Mouse (Mus musculus): ENCODE data around the gene Adamts4. TPM values are rescaled to one million over a fixed set of nuclear protein-coding genes. Genes with fewer than 3 reads are reported as not detected.

Adamts4 gene
- polyA plus RNA-seq, 1 experiment from 2014 or later: 5.2 TPM

DNA sequence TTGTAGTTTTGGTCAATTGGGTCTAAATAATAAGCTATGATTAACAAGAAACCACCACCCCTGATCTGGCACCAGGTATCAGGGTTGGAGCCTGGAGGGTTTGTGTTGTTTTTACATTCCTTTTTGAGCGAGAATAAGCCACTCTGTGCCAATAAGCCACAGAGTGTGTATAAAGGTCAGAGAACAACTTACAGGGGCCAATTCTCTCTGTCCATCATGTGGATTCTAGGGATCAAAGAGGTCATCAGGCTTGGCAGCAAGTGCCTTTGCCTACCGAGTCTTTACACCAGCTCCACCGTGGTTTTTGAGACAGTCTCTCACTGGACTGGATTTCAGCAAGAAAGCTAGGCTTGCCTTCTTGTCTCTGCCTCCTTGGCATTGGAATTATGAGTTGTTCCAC, 37.4 kb upstream of the Adamts4 start:
- WGBS: 49% methylated on average over 3 of the region's 3 CpGs
- ATAC-seq (replicated peaks; ENCODE audit: low FRiP score, low read depth): no peak
- Histone ChIP-seq H3K36me3 (ENCODE audit: insufficient read depth, low read length) (no peaks in the 10 kb centered on the region), H3K27ac (no peak overlapping the region), H3K4me3 (replicated peaks; ENCODE audit: low read depth, low read length) (no peak overlapping the region), H3K27me3 (ENCODE audit: insufficient read depth, low read length) (no peaks in the 10 kb centered on the region), H3K4me1 (replicated peaks; ENCODE audit: insufficient read depth, low read length) (no peaks in the 10 kb centered on the region), H3K9me3 (replicated peaks; ENCODE audit: low read length) (no peaks in the 10 kb centered on the region), H3K9ac (ENCODE audit: low read depth, low read length) (no peak overlapping the region), H3K4me2 (ENCODE audit: low read length) (no peak overlapping the region)
- no peak for DNase-seq (ENCODE audit: low spot score)
- no peak for TF ChIP-seq CTCF (IDR thresholded peaks at IDR 0.05; ENCODE audit: low read depth)

DNA sequence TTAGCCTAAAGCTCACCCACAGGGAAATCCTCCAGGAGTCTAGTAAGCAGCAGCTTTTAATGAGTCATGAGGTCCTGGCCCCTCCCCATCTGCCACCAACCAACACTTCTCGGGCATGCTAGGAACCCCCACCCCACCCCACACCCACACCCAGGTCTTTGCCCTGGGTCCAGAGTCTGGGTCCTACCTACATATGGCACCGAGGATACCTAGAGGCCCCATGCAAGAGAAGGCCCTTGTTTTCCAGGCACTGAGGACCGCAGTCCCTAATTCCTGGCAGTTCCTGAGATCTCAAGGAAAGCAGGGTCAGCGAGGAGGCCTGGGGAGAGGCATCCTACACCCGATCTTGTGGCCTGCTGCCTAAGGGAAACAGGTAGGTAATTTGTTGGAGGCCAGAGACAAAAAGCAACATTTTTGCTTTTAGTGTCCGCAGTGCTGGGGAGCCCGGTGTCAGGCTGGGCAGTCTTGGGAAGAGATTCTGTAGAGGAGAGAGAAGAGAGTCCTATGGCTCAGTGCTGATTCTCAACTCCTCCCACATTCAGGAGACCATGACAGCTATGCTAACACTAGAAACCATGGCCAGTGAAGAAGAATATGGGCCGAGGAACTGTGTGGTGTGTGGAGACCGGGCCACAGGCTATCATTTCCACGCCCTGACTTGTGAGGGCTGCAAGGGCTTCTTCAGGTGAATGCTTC, 36.3 kb upstream of the Adamts4 start, which contains the start of gene Nr1i3:
Nr1i3 (plus strand) TSS at position 170 of the 696 bp plus-strand sequence.
- Histone ChIP-seq H3K4me3 (replicated peaks; ENCODE audit: low read depth, low read length) (no peak within 1 kb of the TSS), H3K9me3 (replicated peaks; ENCODE audit: low read length) (no peaks in the 10 kb centered on the region), H3K4me1 (replicated peaks; ENCODE audit: insufficient read depth, low read length) (no peaks in the 10 kb centered on the region), H3K9ac (ENCODE audit: low read depth, low read length) (no peak within 1 kb of the TSS), H3K4me2 (ENCODE audit: low read length) (no peak within 1 kb of the TSS), H3K36me3 (ENCODE audit: insufficient read depth, low read length) (peaks cover under 1% of the 10 kb centered on the region; the same call in 1 of the 2 replicates), H3K27ac (no peak within 1 kb of the TSS), H3K27me3 (ENCODE audit: insufficient read depth, low read length) (no peaks in the 10 kb centered on the region)
- ATAC-seq (replicated peaks; ENCODE audit: low FRiP score, low read depth): peak; percentile 84
- WGBS: 66% methylated on average over 10 of the region's 10 CpGs
- TF ChIP-seq CTCF (IDR thresholded peaks at IDR 0.05; ENCODE audit: low read depth): no peak
- no peak for DNase-seq (ENCODE audit: low spot score)

DNA sequence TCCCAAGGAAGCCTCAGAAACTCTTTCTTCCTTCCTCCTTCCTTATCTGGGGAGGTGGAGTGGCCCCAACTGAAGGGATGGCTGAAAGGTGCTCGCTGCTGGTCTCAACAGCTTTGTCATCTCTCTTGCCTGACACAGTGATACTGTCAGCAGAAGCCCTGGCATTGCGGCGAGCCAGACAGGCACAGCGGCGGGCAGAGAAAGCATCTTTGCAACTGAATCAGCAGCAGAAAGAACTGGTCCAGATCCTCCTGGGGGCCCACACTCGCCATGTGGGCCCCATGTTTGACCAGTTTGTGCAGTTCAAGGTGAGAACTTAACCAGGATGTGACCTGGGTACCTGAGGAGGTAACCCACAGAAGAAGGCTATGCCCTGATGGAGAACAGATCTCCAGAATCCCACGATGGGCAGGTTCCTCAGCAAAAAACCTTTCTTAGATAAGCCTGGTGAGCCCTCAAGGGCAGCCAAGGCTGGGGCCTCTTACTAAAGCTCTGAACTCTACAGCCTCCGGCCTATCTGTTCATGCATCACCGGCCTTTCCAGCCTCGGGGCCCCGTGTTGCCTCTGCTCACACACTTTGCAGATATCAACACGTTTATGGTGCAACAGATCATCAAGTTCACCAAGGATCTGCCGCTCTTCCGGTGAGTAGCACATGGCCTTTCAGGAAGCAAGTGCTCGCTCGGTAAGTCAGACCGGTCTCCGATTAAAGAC, 33.8 kb upstream of the Adamts4 start:
- WGBS: 84% methylated on average over 18 of the region's 18 CpGs
- H3K9me3 ChIP-seq (replicated peaks; ENCODE audit: low read length): no peaks in the 10 kb centered on the region
- no peak for DNase-seq (ENCODE audit: low spot score)
- no peak overlapping the region for H3K4me2 ChIP-seq (ENCODE audit: low read length)
- H3K4me3 ChIP-seq (replicated peaks; ENCODE audit: low read depth, low read length): no peak overlapping the region
- no peak overlapping the region for H3K27ac ChIP-seq
- H3K4me1 ChIP-seq (replicated peaks; ENCODE audit: insufficient read depth, low read length): peaks cover 5% of the 10 kb centered on the region
- no peak for TF ChIP-seq CTCF (IDR thresholded peaks at IDR 0.05; ENCODE audit: low read depth)
- no peak for ATAC-seq (replicated peaks; ENCODE audit: low FRiP score, low read depth)
- no peak overlapping the region for H3K9ac ChIP-seq (ENCODE audit: low read depth, low read length)
- H3K36me3 ChIP-seq (ENCODE audit: insufficient read depth, low read length): peaks cover 10% of the 10 kb centered on the region
- no peaks in the 10 kb centered on the region for H3K27me3 ChIP-seq (ENCODE audit: insufficient read depth, low read length)

DNA sequence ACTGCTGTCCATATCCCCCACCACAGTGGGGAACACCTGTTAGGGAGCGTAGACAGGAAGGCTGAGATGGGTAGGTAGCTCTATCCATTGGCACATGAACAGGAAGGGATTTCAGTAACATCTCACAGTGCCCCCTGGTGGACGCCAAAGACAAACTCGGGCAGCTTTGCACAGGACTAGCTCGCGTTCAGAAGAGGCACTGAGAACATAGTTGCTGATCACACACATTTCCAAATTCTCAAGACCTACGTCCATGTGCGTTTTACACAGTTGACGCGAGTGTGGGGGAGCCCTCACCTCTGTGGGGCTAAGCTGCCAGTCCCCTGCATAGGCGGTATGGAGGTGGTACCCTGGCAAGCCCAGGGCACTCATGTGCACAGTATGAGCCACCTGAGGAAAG, 29.4 kb upstream of the Adamts4 start:
- 4% methylated on average over 10 of the region's 10 CpGs for WGBS
- H3K27ac ChIP-seq: no peak overlapping the region
- H3K9ac ChIP-seq (ENCODE audit: low read depth, low read length): no peak overlapping the region

DNA sequence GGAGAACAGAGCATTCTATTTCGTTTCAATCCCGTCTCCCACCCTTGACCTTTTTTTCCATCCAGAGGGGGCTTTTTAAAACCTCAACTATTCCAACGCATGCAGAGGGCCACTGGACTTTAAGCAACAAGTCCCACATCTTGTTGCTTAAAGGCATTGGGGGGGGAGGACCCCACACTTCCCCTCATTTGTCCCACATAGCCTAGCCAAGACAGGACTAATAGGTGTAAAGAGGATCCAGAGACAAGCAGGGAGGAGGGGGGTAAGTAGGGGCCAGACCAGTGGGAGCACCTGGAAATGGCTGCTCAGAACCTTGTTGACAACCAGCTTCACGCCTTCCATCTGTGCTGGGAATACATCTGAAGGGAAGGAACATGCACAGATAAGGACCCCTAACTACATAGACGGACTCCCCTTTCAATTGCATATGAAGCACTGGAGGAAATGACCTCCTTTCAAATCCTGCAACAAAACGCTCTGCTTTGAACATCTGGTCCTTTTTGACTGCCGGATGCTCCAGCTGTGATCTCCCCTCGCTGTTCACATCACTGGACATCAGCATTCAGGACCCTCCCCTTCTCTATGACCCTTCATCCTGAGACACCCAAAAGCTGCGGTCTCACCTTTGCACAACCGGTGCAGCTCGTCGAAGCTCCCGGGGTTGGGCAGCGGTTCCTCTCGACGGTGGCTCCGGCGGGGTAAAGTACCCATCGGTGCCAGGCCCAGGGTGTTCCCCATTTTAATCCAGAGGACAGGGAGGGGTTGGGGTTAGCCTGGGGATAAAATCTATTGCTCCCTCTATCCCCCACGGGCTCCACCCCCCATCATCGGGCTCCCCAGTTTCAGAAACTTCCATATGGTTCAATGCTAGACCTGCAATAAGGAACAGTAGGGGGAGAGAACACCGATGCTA, 28.7 kb upstream of the Adamts4 start:
- Histone ChIP-seq H3K9ac (ENCODE audit: low read depth, low read length) (peak overlapping the region; percentile 64), H3K27me3 (ENCODE audit: insufficient read depth, low read length) (no peaks in the 10 kb centered on the region), H3K4me3 (replicated peaks; ENCODE audit: low read depth, low read length) (peak overlapping the region; percentile 49), H3K4me1 (replicated peaks; ENCODE audit: insufficient read depth, low read length) (peaks cover 11% of the 10 kb centered on the region), H3K9me3 (replicated peaks; ENCODE audit: low read length) (no peaks in the 10 kb centered on the region), H3K4me2 (ENCODE audit: low read length) (peak overlapping the region; percentile 92), H3K27ac (no peak overlapping the region), H3K36me3 (ENCODE audit: insufficient read depth, low read length) (peaks cover 10% of the 10 kb centered on the region)
- WGBS: 6% methylated on average over 22 of the region's 22 CpGs
- no peak for TF ChIP-seq CTCF (IDR thresholded peaks at IDR 0.05; ENCODE audit: low read depth)
- no peak; the same call in 1 of the 2 replicates for ATAC-seq (replicated peaks; ENCODE audit: low FRiP score, low read depth)
- DNase-seq (ENCODE audit: low spot score): peak; percentile 21

More for the DNA sequence above, 29.4 kb upstream of the Adamts4 start:
- Histone ChIP-seq H3K4me2 (ENCODE audit: low read length) (peak overlapping the region; percentile 92), H3K27me3 (ENCODE audit: insufficient read depth, low read length) (no peaks in the 10 kb centered on the region), H3K9me3 (replicated peaks; ENCODE audit: low read length) (no peaks in the 10 kb centered on the region), H3K4me3 (replicated peaks; ENCODE audit: low read depth, low read length) (no peak overlapping the region; the same call in 1 of the 2 replicates), H3K4me1 (replicated peaks; ENCODE audit: insufficient read depth, low read length) (peaks cover 11% of the 10 kb centered on the region), H3K36me3 (ENCODE audit: insufficient read depth, low read length) (peaks cover 10% of the 10 kb centered on the region)
- DNase-seq (ENCODE audit: low spot score) (peak; percentile 91), ATAC-seq (replicated peaks; ENCODE audit: low FRiP score, low read depth) (peak; percentile 6; the same call in 1 of the 2 replicates)
- peak; percentile 95 for TF ChIP-seq CTCF (IDR thresholded peaks at IDR 0.05; ENCODE audit: low read depth)
